Mouse (Mus musculus): ENCODE results near the gene 4930564D02Rik. TPM values are rescaled to one million over a fixed set of nuclear protein-coding genes. Genes with fewer than 3 reads are reported as not detected.

The 4930564D02Rik gene
- polyA plus RNA-seq, 1 experiment from 2014 or later: not detected

DNA sequence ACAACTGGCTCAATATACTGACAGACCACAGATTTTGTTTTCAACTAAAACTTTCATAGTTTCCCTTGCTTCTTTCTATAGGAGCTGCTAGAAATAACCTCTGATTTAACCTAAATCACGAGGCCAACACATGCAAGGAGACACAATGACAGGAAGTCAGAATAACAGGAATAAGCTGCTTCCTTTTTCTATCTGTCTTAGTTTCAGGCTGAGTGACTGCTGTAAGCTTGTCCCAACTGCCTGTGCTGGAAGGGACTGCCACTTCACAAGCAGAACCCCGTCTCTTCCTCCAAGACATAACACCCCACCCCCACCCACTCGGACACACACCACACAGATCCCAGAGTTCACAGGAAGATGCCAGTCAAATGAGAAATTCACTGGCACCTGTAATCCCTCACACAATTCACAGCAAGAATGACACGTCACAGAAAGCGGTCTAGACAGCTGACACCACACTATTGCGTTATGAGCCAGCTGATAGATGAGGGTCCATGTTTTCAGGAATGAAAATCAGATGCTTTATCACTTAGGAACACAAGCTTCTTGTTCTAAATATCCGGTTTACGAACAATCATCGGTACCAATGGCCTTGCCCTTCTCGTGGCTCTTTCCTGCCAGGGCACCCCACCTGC, 43.2 kb upstream of the 4930564D02Rik start:
- no peak overlapping the region for H3K9ac ChIP-seq (replicated peaks)
- no peaks in the 10 kb centered on the region for H3K36me3 ChIP-seq (replicated peaks; ENCODE audit: insufficient read depth, low read length)
- 0 out of 2 replicates have a peak, but pooled peaks cover 4% of the 10 kb centered on the region for H3K4me1 ChIP-seq (ENCODE audit: insufficient read depth)
- 41% methylated on average over 10 of the region's 10 CpGs for WGBS (ENCODE audit: insufficient replicate concordance)
- ATAC-seq (peak; percentile 65), DNase-seq (peak; percentile 17)
- H3K27me3 ChIP-seq (ENCODE audit: insufficient read depth, low read length): no peaks in the 10 kb centered on the region
- no peaks in the 10 kb centered on the region for H3K9me3 ChIP-seq (ENCODE audit: low read length)
- TF ChIP-seq EP300 (IDR thresholded peaks at IDR 0.05; ENCODE audit: low read depth) (peak; percentile 39), CTCF (IDR thresholded peaks at IDR 0.05; ENCODE audit: low read depth) (no peak)
- no peak overlapping the region for H3K4me2 ChIP-seq (ENCODE audit: low read depth, low read length)
- no peak overlapping the region for H3K4me3 ChIP-seq (ENCODE audit: low read depth, low read length)
- H3K27ac ChIP-seq (ENCODE audit: low read depth): peak overlapping the region; percentile 80

DNA sequence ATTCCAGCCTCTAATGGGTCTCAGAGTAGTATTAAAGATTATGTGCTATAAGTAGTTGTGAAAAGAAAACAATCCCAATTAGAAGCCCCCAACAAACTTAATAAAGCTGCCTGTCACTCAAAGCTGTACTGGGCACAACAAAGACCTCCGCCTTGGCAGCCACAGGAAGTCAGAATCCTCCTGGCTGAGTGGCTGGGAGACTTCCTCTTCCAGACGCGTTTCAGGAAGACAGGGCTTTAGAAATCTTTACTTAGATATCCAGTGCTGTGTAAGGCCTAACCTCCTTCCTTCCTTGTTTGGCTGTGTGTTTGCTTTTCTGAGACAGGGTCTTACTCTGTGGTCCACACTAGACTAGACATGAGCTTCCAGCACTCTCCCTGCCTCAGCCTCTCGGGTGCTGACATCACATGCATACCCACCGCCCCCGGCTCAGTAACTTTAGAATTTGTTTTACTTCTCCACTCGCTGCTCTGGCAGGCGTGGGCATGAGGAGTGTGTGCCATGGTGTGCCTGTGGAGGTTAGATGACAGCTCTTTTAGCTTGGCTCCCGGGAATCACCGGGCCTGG, 30.3 kb upstream of the 4930564D02Rik start:
- no peak for ATAC-seq
- Histone ChIP-seq H3K27ac (ENCODE audit: low read depth) (peak overlapping the region; percentile 40; the same call in 1 of the 2 replicates), H3K27me3 (ENCODE audit: insufficient read depth, low read length) (no peaks in the 10 kb centered on the region), H3K4me2 (ENCODE audit: low read depth, low read length) (no peak overlapping the region), H3K36me3 (replicated peaks; ENCODE audit: insufficient read depth, low read length) (no peaks in the 10 kb centered on the region), H3K9ac (replicated peaks) (no peak overlapping the region), H3K4me1 (ENCODE audit: insufficient read depth) (no peaks in the 10 kb centered on the region), H3K9me3 (ENCODE audit: low read length) (no peaks in the 10 kb centered on the region), H3K4me3 (ENCODE audit: low read depth, low read length) (no peak overlapping the region)
- 43% methylated on average over 10 of the region's 10 CpGs for WGBS (ENCODE audit: insufficient replicate concordance)
- TF ChIP-seq CTCF (IDR thresholded peaks at IDR 0.05; ENCODE audit: low read depth): no peak
- TF ChIP-seq EP300 (IDR thresholded peaks at IDR 0.05; ENCODE audit: low read depth): no peak
- no peak for DNase-seq

DNA sequence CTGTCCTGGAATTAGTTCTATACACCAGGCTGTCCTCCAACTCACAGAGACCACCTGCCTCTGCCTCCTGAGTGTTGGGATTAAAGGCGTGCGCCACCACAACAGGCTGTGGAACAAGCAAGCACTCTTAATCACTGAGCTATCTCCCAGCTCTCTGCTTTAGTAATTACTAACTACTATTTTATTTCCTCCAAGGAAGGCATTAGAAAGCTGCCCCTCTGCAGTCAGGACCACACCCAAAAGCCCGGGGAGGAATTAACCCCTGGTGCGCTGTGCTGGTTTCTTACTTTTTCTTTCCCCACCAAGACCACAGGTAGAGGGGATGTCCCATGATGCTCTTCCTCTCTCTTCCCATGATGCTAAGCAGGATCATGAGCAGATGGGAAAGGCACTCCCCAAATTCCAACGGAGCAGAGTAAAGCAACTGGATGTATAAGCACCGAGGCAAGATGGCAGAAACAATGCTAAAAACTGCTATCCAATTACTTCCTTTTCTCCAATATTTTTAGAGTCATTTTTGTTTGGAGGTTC, 29.3 kb upstream of the 4930564D02Rik start:
- Histone ChIP-seq H3K36me3 (replicated peaks; ENCODE audit: insufficient read depth, low read length) (no peaks in the 10 kb centered on the region), H3K27me3 (ENCODE audit: insufficient read depth, low read length) (no peaks in the 10 kb centered on the region), H3K9ac (replicated peaks) (no peak overlapping the region), H3K27ac (ENCODE audit: low read depth) (no peak overlapping the region), H3K9me3 (ENCODE audit: low read length) (no peaks in the 10 kb centered on the region), H3K4me2 (ENCODE audit: low read depth, low read length) (no peak overlapping the region), H3K4me1 (ENCODE audit: insufficient read depth) (no peaks in the 10 kb centered on the region), H3K4me3 (ENCODE audit: low read depth, low read length) (no peak overlapping the region)
- TF ChIP-seq EP300 (IDR thresholded peaks at IDR 0.05; ENCODE audit: low read depth) (no peak), CTCF (IDR thresholded peaks at IDR 0.05; ENCODE audit: low read depth) (no peak)
- 70% methylated on average over 6 of the region's 6 CpGs for WGBS (ENCODE audit: insufficient replicate concordance)
- DNase-seq: no peak
- ATAC-seq: no peak

GRCm38 (mm10) chr3:105040002-105040401, 26.6 kb upstream of the 4930564D02Rik start:
- Histone ChIP-seq H3K4me2 (ENCODE audit: low read depth, low read length) (no peak overlapping the region), H3K36me3 (replicated peaks; ENCODE audit: insufficient read depth, low read length) (no peaks in the 10 kb centered on the region), H3K9ac (replicated peaks) (no peak overlapping the region), H3K27ac (ENCODE audit: low read depth) (no peak overlapping the region), H3K4me1 (ENCODE audit: insufficient read depth) (0 out of 2 replicates have a peak, but pooled peaks cover 2% of the 10 kb centered on the region), H3K4me3 (ENCODE audit: low read depth, low read length) (no peak overlapping the region), H3K27me3 (ENCODE audit: insufficient read depth, low read length) (no peaks in the 10 kb centered on the region), H3K9me3 (ENCODE audit: low read length) (no peaks in the 10 kb centered on the region)
- TF ChIP-seq EP300 (IDR thresholded peaks at IDR 0.05; ENCODE audit: low read depth): no peak
- no peak for TF ChIP-seq CTCF (IDR thresholded peaks at IDR 0.05; ENCODE audit: low read depth)
- WGBS (ENCODE audit: insufficient replicate concordance): 59% methylated on average over 8 of the region's 8 CpGs
- DNase-seq: no peak
- ATAC-seq: no peak

- no peak for ATAC-seq
- no peak overlapping the region for H3K9ac ChIP-seq (replicated peaks)
- H3K9me3 ChIP-seq (ENCODE audit: low read length): no peaks in the 10 kb centered on the region
- no peak for DNase-seq
- no peak overlapping the region for H3K27ac ChIP-seq (ENCODE audit: low read depth)
- 0 out of 2 replicates have a peak, but pooled peaks cover 3% of the 10 kb centered on the region for H3K4me1 ChIP-seq (ENCODE audit: insufficient read depth)
- no peak overlapping the region for H3K4me2 ChIP-seq (ENCODE audit: low read depth, low read length)
- H3K4me3 ChIP-seq (ENCODE audit: low read depth, low read length): no peak overlapping the region
- no peaks in the 10 kb centered on the region for H3K27me3 ChIP-seq (ENCODE audit: insufficient read depth, low read length)
- TF ChIP-seq EP300 (IDR thresholded peaks at IDR 0.05; ENCODE audit: low read depth) (no peak), CTCF (IDR thresholded peaks at IDR 0.05; ENCODE audit: low read depth) (no peak)
- WGBS (ENCODE audit: insufficient replicate concordance): 76% methylated on average over 9 of the region's 9 CpGs
- no peaks in the 10 kb centered on the region for H3K36me3 ChIP-seq (replicated peaks; ENCODE audit: insufficient read depth, low read length)
These were observed 25.5 kb upstream of the 4930564D02Rik start for GRCm38 (mm10) chr3:105040983-105041625.

DNA sequence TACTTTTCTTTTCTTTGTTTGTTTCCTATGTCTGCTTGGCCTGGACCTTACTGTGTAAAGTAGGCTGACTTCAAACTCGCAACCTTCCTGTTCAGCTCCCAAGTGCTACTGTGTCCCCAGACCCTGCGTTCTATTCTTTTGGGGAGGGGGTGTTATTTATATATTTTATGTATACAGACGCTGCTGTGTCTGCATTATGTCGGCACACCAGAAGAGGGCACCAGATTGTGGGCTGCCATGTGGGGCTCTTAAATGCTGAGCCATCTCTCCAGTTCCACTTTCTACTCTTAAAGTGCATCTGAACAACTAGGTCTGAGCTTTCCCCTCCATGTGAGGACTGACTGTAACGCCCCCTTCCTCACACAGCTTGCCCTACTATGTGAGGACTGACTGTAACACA, 22.9 kb upstream of the 4930564D02Rik start:
- TF ChIP-seq EP300 (IDR thresholded peaks at IDR 0.05; ENCODE audit: low read depth): no peak
- TF ChIP-seq CTCF (IDR thresholded peaks at IDR 0.05; ENCODE audit: low read depth): no peak
- Histone ChIP-seq H3K9ac (replicated peaks) (no peak overlapping the region), H3K36me3 (replicated peaks; ENCODE audit: insufficient read depth, low read length) (no peaks in the 10 kb centered on the region), H3K4me2 (ENCODE audit: low read depth, low read length) (no peak overlapping the region), H3K4me1 (ENCODE audit: insufficient read depth) (0 out of 2 replicates have a peak, but pooled peaks cover 3% of the 10 kb centered on the region), H3K4me3 (ENCODE audit: low read depth, low read length) (no peak overlapping the region), H3K27ac (ENCODE audit: low read depth) (no peak overlapping the region), H3K9me3 (ENCODE audit: low read length) (no peaks in the 10 kb centered on the region), H3K27me3 (ENCODE audit: insufficient read depth, low read length) (no peaks in the 10 kb centered on the region)
- ATAC-seq (no peak), DNase-seq (no peak)
- WGBS (ENCODE audit: insufficient replicate concordance): 76% methylated on average over 5 of the region's 5 CpGs
